Mouse (Mus musculus): ENCODE data around the gene Fanci.

DNA sequence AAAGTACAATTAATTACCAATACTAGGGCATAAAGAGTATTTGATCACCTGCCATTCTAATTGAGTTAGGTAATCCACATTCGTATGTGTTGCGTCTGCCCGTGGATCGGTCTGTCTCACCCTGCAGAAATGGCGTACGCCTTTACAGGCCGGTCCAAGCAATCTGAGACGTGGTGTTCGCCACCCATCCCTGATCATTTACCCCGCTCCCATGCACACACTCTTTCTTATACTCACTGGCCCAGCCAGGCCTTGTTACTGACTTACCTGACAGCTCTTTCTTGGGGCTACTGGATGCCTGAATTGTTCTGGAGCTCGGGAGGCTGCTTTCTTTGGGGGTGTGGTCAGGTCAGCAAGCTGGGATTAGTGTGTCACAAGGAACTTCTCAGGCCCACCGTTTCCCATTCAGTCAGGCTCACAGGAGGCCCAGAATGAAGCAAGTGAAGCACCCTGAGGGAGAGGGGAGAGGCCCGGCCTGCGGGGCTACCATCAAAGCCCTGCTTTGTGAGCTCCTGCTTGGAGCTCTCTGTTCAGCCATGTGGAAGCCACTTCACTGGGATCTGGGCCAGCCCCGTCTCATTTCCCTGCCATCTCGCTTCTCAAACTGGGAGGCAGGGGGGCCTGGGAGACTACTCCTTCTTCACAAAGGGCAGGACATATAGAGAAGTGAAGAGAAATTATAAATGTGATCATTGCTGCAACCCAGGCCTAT, 5.2 kb upstream of the Fanci start, which contains the start of gene Rlbp1:
- TF ChIP-seq CTCF (IDR thresholded peaks at IDR 0.05; ENCODE audit: low read depth) (no peak), EP300 (IDR thresholded peaks at IDR 0.05; ENCODE audit: low read depth) (no peak)
